ENCODE assay signal across 8 mouse cellular contexts in genomic region chr2:155629231-155629661, GRCm38 (mm10). TPM values are rescaled to one million over a fixed set of nuclear protein-coding genes. Genes with fewer than 3 reads are reported as not detected.
DNase-seq lines count a peak whose midpoint lies in the region; ATAC-seq and TF ChIP-seq lines count a peak whose summit lies in the region.

No protein-coding gene starts in this region.

- peak overlapping the region; percentile 57 for H3K4me3 ChIP-seq in layer of hippocampus, adult 2 months
- H3K4me3 ChIP-seq in forebrain, embryonic 13.5 days: peak overlapping the region; percentile 38
- H3K4me3 ChIP-seq in kidney, embryonic 16.5 days (ENCODE audit: low read length): peak overlapping the region; percentile 45

- H3K27me3 ChIP-seq in forebrain, embryonic 13.5 days: peaks cover 62% of the 10 kb centered on the region
- H3K27me3 ChIP-seq in kidney, embryonic 16.5 days (ENCODE audit: insufficient read depth, low read length): peaks cover 39% of the 10 kb centered on the region

- ATAC-seq in cerebellum, adult (ENCODE audit: insufficient number of reproducible peaks, low FRiP score, low TSS enrichment): peak; percentile 45
- peak; percentile 65 for ATAC-seq in forebrain, embryonic 13.5 days
- peak; percentile 60 for ATAC-seq in kidney, embryonic 16.5 days (ENCODE audit: low FRiP score, low TSS enrichment)

- no peak for TF ChIP-seq CTCF in layer of hippocampus, adult 2 months (conservative IDR thresholded peaks at IDR 0.05)

- peak overlapping the region; percentile 84 for H3K27ac ChIP-seq in layer of hippocampus, adult 2 months
- no peak overlapping the region for H3K27ac ChIP-seq in forebrain, embryonic 13.5 days
- H3K27ac ChIP-seq in kidney, embryonic 16.5 days (ENCODE audit: low read length): no peak overlapping the region

- H3K9ac ChIP-seq in forebrain, embryonic 13.5 days: peak overlapping the region; percentile 60
- peak overlapping the region; percentile 55 for H3K9ac ChIP-seq in kidney, embryonic 16.5 days (replicated peaks; ENCODE audit: low read length)

- H3K9me3 ChIP-seq in forebrain, embryonic 13.5 days (replicated peaks): no peaks in the 10 kb centered on the region
- H3K9me3 ChIP-seq in kidney, embryonic 16.5 days (ENCODE audit: low read length): no peaks in the 10 kb centered on the region

- H3K36me3 ChIP-seq in forebrain, embryonic 13.5 days (ENCODE audit: poor library complexity, severe bottlenecking): peaks cover 30% of the 10 kb centered on the region
- peaks cover 15% of the 10 kb centered on the region for H3K36me3 ChIP-seq in kidney, embryonic 16.5 days (ENCODE audit: insufficient read depth, low read length)

- 2% methylated on average over 32 of the region's 35 CpGs for WGBS in forebrain, embryonic 13.5 days
- WGBS in kidney, embryonic 16.5 days: under 1% methylated on average over 35 of the region's 35 CpGs

- H3K4me2 ChIP-seq in forebrain, embryonic 13.5 days: peak overlapping the region; percentile 83
- peak overlapping the region; percentile 70 for H3K4me2 ChIP-seq in kidney, embryonic 16.5 days (replicated peaks; ENCODE audit: low read depth, low read length)

- DNase-seq in layer of hippocampus, adult 2 months (ENCODE audit: low spot score in 2 of 2): peak; percentile 58 to 67
- no peak for DNase-seq in layer of hippocampus, adult 9-10 months (ENCODE audit: low spot score)
- DNase-seq in lung, postnatal 14 days: peak; percentile 22
- peak; percentile 74 for DNase-seq in right cerebral cortex, postnatal 14 days
- no peak for DNase-seq in gastrocnemius, postnatal 25 days

- peaks cover 28% of the 10 kb centered on the region for H3K4me1 ChIP-seq in forebrain, embryonic 13.5 days
- peaks cover 20% of the 10 kb centered on the region for H3K4me1 ChIP-seq in kidney, embryonic 16.5 days (ENCODE audit: insufficient read depth, low read length)

RNA-seq across cellular contexts. Expression of gene Myh7b, which starts 18.2 kb away (rescaled TPM):
- 1 to 10 TPM; 5.5 to 5.6 TPM for total RNA-seq in layer of hippocampus, adult 2 months (2021)
- polyA plus RNA-seq in forebrain, embryonic 13.5 days (2015; fragmentation: Nextera tagmentation; extraction: Ambion mirVana): 0.28 and 0.61 TPM in 2 replicates
- 0.56 and 1.7 TPM in 2 replicates for polyA plus RNA-seq in kidney, embryonic 16.5 days (2015; fragmentation: Nextera tagmentation; extraction: Ambion mirVana)
- total RNA-seq in gastrocnemius, postnatal 25 days (2021): 1 to 10 TPM in 1 of 2 experiments, under 1 TPM in 1; 0.88 to 5.0 TPM

RNA-seq across cellular contexts. Expression of gene Gss, which starts 36.6 kb away (rescaled TPM):
- total RNA-seq in layer of hippocampus, adult 2 months (2021): 10 to 100 TPM; 25.6 to 26.2 TPM
- polyA plus RNA-seq in forebrain, embryonic 13.5 days (2015; fragmentation: Nextera tagmentation; extraction: Ambion mirVana): 16.7 and 18.7 TPM in 2 replicates
- polyA plus RNA-seq in kidney, embryonic 16.5 days (2015; fragmentation: Nextera tagmentation; extraction: Ambion mirVana): 65.2 and 71.3 TPM in 2 replicates
- total RNA-seq in gastrocnemius, postnatal 25 days (2021): 1 to 10 TPM; 5.6 to 5.9 TPM

Comparison
In these comparisons a context has a peak if more than half of its experiments do, and no peak if none do; other contexts are left out.
1. DNase-seq: peak in layer of hippocampus, adult 2 months (2 of 2), lung, postnatal 14 days (single experiment) and right cerebral cortex, postnatal 14 days (single experiment); none in layer of hippocampus, adult 9-10 months (single experiment) and gastrocnemius, postnatal 25 days (single experiment).
2. Peak in every context shown above with its lines, with median percentiles within 50 percentile points of each other: H3K4me3 ChIP-seq and ATAC-seq.